Mouse (Mus musculus): ENCODE measurements around the gene Fbxo4. TPM values are rescaled to one million over a fixed set of nuclear protein-coding genes. Genes with fewer than 3 reads are reported as not detected.

The Fbxo4 gene
- 1 to 10 TPM; 7.2 to 9.6 TPM for total RNA-seq (2021)
- long read RNA-seq, partial matches to known transcripts = 0 of 4 reads
- long read RNA-seq, other reads (novel, unspliced or antisense) = 1 of 4 reads

DNA sequence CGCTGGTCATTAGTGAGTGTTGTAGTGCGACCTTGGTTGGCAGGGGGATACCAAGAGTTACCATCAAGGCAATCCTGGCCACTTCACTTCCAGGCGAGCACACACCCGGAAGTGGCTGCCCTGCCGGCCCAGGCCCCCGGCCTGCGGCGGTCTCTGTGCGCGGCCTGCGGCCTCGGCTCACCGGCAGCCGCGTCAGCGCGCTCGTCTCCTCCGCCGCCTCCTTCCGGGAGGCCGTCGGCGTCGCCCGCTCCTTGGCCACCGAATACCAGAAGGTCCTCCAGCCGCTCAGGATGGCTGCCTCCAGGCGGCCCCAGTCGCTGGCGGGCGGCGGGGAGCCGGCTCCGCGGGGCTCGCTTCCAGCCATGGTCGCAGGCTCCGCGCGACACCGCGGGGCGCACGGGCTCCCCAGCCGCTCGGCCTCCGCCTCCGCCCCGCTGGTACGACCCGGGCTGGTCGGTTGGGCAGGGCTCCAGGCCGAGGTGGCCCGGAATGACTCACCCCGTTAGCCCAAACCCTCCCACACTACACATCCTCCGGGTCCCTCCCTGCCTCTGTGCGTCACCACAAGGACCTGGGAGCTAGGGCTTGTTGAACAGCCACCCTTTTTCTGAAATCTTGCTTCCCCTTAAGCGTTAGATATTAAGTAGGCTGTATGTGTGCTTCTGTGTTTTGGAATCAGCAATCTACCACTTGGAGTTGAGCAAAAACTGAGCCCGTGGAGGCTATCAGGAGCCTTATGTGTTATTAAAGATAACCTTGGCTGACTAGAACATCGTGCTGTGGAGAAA, at the start of gene Fbxo4:
Gene Fbxo4, minus strand, starts transcription at position 513 of the 788 bp plus-strand sequence.
- DNase-seq (ENCODE audit: low spot score in 2 of 2) = peak; percentile 59 to 76

DNA sequence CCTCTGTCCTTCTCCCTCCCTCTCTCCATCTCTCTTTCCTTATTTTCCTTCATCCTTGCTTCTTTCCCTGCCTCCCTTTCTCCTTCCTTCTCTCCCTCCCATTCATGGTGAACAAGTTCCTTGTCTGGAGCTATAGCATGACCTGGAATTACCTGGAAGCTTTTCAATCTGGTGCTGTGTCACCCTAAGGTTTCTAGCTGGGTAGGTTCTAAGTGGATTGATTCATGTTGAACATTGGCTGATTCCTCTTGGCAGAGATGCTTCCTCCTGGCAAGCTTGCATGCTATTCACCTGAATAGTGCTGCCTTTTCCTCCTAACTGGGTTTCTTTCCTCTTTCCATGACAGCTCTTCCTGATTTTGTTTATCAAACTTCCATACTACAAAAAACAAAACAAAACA, 49.6 kb upstream of the Fbxo4 start:
- no peak for DNase-seq (ENCODE audit: low spot score in 2 of 2)

DNA sequence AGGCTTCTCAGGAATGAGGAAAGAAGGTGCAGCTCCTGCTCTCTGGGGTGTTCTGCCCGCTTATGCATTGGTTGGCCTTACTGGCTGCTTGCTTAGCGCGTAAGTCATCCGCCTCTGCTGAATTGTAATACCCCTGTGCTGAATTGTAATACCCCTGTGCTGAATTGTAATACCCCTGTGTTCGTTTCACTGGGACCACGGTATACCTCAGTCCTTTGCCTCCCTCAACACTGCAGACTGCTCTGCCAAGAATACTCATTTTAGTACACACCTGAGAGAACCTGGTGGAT, 49.0 kb upstream of the Fbxo4 start:
- DNase-seq (ENCODE audit: low spot score in 2 of 2) = no peak

DNA sequence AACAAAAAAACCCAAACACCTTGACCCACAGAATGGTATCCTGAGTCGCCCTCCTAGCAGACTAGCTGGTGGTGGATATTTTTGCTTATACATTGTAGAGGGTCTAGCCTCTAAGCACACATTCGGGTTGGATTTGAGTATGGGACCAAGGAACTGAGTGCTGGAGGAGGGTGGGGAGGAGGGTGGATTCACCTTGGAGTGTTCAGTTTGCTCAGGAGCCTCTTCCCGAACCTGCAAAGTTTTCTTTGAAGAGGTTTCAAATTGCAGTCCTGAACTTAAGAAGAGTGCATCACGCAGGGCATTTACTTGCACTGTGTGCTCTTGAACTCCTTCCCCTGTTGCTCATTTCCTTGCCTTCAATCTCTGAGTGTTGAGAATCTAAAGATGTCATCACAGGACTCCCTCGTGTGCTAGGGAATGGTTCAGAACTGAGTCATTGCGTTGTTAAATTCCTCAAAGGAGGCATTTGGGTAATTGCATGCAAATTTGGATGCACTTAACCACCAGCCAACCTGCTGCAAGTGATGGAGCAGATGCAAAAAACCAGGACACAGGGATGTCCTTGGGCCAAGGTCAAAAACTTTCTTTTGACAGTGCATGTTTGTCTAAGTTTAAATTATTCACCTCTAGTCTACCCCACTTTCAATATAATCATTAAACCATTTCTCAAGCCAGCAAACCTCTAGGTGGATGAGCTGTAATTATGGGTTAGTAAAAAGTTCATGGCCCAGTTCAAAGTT, 48.5 kb upstream of the Fbxo4 start:
- no peak for DNase-seq (ENCODE audit: low spot score in 2 of 2)

DNA sequence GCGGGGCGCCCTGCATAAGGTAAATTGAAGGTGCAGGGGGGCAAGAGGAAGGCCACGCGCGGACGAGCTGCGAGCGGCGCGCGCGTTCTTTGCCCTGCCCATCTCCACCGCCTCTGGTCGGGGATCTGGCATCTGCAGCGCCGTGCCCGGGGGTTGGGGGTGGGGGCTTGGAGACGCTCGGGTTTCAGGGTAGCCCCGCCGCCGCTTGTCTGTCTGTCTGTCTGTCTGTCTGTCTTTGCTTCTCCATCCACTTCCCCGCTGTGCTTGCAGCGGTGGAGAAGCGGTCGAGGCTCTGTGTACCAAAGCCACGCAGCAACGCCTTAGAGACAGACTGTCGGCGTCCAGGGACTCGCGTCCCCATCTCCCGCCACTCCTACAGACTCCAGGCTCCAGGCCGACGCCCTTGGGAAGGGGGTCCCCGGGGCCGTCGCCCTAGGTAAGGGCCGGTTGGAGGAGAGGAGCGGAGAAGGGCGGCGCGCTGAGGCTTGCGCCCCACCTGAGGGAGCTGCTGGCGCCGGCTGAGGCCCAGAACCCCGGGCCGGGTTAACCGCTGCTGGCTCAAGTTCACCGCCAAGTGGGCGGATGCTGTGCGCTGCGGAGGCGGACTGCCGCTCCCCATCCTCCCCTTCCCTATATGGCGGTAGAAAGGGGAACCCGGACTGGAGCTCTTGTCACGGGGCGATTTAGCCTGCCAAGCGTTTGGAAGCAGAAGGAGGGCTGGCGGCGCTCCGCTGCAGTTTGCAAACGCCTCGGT, 47.6 kb upstream of the Fbxo4 start:
- DNase-seq (ENCODE audit: low spot score in 2 of 2) = peak; percentile 85 to 88

DNA sequence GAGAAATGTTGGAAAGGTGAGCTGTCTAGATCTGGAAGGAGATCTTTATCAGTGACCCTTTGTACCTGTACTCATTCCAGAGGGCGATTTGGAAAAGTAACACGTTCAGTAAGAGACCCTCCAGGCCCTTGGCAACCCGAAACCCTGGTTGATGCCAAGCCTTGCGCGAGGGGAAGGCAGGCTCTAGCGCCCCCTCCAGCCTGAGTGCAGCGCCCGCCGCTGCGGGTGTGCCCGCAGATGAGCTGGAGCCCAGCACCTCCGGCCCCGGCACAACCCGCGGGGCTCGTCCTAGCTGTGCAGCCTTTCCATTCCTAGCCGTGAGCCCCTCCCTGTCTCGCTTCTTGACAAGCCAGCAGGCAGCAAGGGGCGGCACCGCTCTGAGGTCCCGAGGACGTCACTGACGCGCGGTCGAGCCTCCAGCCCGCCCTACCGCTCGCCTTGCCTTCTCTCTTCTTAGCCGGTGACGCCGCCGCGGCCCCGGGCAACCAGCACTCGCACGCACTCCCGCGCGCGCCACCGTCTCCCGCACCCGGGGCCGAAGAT, 46.9 kb upstream of the Fbxo4 start, which contains the start of gene Oxct1:
Gene Oxct1, plus strand, starts transcription at position 153 of the 543 bp plus-strand sequence.
- DNase-seq (ENCODE audit: low spot score in 2 of 2) = peak; percentile 91 to 96

DNA sequence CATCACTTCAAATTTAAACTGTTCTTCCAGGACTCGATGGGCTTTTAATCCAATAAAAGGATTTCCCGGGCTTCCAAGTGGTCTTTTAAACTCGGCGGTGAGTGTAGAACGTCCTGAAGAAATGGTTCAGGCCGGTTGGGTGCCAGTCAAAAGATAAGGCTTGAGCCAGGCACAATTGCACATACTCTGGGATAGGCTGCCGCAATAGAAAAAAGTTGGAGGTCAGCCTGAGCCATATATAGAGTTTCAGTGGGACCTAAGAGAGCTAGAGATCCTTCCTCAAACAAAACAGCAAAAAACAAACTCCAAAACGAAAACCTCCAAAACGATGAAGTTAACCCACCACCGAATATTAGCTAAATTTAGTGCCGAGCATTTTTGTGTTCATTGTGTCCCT, 46.1 kb upstream of the Fbxo4 start:
- DNase-seq (ENCODE audit: low spot score in 2 of 2) = no peak

DNA sequence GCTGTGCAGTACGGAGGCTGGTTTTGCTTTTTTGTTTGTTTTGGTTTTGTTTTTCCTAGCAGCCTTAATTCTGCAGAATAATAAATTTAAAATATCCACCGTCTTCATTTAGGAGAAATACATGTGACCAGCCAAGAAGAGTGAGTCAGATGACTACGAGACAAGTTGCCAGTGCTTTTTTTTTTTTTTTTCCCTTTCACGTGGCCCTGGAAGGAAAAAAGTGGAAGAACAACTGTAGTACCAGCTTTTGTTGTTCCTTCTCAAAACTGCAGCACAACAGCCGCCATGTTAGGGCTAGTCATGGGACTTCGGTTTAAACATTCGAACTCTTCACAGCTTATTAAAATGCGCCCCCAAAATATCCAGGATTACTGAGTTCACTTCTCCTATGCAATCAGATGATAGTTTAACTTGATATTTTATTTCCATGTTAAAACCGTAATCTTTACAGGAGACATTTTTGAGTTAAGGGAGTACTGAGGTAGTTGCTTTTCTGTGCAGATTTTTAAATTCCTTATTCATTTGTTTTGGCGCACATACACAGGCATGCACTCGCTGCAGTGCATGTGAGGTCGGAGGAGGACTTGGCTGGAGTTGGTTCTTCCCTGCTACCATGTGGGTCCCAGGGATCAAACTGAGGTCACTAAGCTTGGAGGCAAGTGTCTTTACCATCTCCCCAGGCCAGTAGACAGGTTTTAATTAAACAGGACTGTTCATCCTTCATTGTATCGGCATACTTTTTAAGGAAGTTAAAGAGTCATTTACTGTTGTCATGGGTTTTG, 45.5 kb upstream of the Fbxo4 start:
- DNase-seq (ENCODE audit: low spot score in 2 of 2) = no peak

DNA sequence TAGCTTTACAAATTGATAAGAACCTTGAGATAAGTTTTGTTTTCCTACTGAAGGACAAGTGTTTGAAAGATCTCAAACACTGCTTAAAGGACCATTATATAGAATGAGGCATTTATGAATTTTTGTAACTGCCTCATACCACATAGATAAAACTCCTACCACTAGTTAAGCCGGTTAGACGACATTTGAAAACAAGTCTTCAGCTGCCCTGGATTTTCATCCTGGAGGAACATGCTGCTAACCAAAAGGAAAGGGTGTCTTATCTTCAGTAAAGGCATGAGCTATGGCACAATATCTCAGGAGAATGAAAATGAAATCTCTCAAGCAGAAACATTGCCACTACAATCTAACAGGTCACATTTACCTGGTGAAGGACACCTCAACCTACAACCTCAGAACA, 44.4 kb upstream of the Fbxo4 start:
- DNase-seq (ENCODE audit: low spot score in 2 of 2) = no peak

DNA sequence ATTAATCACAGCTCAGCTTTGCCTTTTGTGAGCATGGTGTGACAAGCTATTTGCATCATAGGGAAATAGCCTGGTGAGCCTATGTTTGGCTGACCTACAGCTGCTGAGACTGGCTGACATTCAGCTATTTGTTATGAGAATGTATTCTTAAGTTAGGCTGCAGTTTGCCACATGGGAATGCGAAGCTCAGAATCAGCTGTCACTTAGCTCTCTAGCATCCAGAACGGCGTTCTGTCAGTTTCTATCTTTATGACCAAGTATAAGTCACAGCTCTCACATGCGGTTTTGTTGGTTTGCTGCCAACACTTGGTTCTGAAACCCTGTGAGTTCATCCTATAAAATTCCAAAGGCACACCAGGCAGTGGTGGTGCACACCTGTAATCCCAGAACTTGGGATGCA, 41.3 kb upstream of the Fbxo4 start:
- DNase-seq (ENCODE audit: low spot score in 2 of 2) = no peak

DNA sequence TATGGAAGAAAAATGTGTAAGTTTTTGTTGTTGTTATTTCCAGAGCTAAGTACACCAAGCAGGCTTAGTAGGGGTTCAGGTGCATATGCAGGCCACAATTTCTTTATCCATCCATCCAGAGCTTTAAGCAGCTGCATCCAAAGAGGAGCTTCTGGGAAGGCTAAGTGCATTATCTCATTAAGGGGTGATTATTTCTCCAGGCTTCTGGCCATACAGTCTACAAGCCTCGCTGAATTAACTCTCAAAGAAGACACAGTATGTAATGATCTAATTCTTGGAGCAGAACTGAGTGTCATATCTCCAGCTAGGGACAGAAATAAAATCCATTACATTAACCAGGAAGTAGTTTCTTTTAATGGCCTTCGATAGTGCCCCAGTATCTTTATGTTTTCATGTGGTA, 34.5 kb upstream of the Fbxo4 start:
- DNase-seq (ENCODE audit: low spot score in 2 of 2) = no peak

DNA sequence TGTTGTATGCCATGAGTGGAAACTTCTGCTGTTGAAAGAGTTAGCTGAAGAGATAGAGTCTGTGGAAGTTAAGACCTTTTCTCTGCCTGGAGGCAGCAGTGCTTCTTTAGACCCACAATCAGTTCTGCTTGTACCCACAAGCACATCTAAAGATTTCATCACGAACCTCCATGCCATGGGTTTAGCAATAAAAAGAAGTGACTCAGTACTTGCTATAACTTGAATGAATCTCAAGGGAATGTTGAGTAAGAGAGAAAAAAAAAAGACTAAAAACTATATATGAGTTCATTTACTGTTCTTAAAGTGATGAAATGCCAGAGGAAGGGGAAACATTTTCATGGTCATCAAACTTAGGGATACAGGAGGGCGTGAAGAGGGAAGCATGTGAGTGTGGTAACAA, 21.2 kb upstream of the Fbxo4 start:
- no peak for DNase-seq (ENCODE audit: low spot score in 2 of 2)

DNA sequence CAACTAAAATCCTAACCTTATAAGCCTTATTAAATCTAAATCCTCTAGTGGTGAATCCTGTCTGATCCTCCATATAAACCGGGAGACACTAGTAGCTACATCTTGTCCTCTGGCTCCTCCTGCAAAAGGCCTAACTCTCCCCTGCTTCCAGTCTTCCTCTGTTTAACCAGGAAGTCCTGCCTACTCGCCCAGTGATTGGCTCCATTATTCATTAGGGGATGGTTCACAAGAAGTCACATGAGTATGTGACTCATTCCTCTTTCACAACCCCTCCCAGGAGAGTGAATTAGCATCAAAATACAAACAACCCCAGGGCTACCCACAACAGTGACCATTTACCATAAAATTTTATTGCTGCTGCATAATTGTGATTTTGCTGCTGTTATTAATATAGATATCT, 19.8 kb upstream of the Fbxo4 start:
- DNase-seq (ENCODE audit: low spot score in 2 of 2) = no peak

DNA sequence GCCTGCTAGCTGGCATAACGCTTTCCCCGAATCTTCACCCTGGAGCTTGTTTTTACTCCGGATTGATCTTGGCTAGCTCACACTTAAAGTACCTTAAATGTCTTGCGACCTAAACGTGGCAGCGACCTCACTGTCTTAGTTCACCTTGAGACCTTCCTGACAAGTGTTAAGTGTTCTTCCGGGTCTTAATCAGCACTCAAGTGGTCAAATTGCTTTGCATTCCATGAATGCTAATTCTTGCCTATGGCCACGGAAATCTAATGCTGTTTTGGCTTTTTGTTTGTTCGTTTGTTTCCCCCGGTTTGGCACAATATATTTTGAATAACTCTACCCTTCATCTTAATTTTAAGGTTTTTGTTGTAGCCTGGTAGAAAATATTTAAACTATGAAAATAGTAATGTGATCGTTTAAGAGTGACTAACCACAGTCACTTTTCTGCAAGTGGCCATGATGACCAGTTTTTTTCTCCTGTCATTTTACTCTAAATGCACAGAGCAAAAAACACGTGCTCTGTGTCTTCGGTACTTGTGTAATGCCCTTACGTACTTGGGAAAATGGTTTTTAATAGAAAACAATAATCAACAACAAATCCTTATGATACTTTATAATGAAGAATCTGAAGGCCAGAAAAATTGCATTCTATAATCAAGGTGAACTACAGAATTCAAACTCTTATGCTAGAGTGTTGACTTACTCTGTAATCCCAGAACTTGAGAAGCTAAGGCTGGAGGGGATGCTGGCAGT, 17.1 kb upstream of the Fbxo4 start:
- DNase-seq (ENCODE audit: low spot score in 2 of 2) = no peak

DNA sequence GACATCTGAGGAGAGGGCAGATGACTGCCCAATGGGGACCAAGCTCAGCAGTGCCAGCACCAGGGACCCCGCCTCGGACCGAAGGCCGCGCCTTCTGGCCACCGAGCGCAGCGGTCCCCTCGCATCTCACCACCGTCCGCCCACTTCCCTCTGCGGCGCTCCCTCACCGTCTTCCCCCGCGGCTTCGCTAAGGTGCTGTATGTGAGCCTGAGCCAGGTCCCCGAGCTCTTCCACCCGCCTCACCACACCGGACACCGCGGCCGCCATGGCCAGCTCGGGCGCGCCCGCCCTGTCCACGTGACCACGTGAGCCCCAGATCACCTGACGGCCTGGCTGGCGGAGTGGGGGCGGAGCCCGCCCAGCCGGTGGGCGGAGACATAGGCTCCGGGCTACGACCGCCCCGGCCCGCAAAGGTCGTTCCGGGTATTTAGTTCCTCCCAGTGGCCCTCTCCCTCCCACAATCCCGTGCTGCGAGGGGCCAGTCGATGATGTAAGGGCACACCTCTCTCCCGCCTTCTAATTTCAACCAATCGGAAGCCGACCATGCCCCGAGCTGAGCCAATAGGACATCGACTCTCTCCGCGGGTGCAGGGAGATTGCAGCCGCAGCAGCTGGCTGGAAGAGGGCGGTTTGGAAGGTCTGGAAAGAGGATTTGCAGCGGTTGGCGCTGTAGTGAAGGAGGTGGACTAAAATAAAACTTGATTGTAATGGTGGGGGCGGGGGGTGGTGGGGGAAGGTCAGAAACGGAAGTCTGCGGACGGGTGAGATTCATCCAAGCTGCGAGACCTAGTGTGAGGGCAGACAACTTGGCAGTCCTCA, 16.3 kb upstream of the Fbxo4 start, which contains the start of gene AW549877:
Gene AW549877, minus strand, starts transcription at position 297 of the 819 bp plus-strand sequence.
- peak; percentile 97 to 98 for DNase-seq (ENCODE audit: low spot score in 2 of 2)

DNA sequence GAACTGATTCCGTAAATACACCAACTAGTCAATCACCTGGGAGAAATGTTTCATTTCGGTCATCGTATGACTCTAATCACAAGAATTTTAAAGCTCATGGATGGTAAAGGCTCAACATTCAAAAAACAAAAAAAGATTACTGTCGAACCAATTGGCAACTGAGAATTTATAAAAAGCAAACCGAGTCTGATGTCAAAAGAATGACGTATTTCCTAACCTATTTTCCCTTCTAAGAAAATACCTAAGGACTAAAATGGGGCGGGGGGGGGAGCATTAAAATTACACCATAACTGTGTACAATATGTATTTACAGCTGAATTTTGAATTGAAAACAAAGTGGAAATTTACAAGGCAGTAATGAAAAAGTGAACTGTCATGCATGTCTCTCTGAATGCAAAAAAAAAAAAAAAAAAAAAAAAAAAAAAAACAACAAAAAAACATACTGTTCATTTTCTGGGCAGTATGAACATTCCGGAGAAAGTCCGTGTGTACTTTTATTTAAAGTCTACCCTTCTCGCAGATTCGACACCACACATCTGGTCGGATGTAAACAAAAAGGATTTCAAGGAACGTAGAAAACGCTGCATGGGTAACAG, 15.6 kb upstream of the Fbxo4 start:
- DNase-seq (ENCODE audit: low spot score in 2 of 2) = no peak

DNA sequence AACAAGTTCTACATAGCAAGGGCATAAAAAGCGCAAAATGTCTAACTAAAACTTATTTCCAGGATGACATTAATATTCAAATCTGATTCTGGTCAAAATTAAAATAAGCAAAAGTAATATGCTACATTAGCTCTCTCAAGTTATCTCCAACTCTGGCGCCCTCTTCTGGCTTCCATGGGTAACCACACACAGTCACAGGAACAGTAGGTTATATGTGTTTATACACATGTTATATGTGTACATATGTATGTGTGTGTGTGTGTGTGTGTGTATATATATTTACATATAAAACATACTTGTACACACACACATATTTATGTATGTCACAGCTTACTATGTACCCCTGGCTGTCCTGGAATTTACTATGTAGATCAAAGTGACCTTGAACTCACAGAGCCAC, 8.6 kb upstream of the Fbxo4 start:
- peak in 1 of 2 experiments; percentile 23 for DNase-seq (ENCODE audit: low spot score in 2 of 2)

DNA sequence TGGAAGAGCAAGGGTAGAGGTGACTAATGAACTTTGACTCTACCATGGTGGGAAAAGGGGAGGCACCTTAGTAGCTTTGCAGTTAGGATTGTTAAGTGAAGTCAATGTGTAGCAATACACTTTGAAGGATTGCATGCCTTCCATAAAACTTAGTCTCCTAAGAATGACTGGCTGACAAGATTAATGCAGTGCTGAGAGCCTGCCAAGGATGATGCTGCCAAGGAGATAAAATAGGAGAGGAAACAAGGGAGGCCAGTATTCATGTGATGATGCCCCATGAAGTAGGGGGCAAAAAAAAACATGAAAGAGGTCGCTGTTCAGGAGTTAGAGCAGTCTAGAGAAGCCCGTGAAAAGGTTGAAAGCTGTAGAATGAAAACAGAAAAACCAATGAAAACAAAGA, 5.5 kb upstream of the Fbxo4 start:
- DNase-seq (ENCODE audit: low spot score in 2 of 2) = no peak

DNA sequence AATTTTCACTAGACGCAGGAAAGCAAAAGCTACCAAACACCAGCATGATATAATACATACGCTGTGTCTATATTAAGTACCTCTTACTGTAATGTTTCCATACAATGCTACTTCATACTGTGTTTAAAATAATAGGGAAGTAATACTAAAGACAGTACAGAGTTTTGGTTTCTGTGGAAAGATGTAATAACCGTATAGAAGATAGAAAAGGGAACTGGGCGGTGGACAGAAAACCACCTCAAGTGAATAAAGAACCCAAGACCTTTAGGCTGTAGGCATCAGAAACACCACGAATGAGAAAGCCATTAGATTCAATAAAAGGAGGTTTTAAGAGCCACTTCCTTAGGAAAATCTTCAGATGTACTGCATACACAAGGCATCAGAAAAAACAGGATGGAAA, 3.4 kb upstream of the Fbxo4 start:
- no peak for DNase-seq (ENCODE audit: low spot score in 2 of 2)

All from layer of hippocampus, adult 18-20 months (tissue).